Comparison of ENCODE assay signal across 15 mouse cellular contexts in the genomic region with DNA sequence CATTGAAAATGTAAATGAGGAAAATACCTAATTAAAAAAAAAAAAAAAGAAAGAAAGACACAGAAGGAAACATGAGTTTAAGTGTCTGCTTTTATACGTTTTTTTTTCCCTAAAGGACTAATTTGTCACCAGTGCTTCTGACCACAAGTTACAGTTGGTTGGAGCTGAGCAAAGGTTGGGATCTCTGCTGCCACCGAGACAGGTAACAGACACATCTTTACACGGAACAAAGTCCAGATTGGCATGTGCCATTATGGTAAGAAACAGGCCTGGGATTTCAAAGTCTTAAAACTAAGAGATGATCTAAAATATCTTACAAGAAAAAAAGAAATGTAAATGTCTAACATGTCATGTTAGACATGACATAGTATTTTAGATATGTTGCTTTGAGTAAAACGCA.
"Had no signal": no experiment of that assay in that cellular context is flagged by ENCODE, and none has a peak within 500 bp of the region (broad histone marks: within the 10 kb centered on the region; RNA-seq: fewer than 3 reads in every experiment).

No protein-coding gene starts in this region.

- H3K9ac ChIP-seq: hindbrain, embryonic 14.5 days; limb, embryonic 12.5 days; liver, embryonic 15.5 days; neural tube, embryonic 13.5 days; stomach, embryonic 15.5 days had no signal

- H3K9me3 ChIP-seq: limb, embryonic 12.5 days; liver, embryonic 15.5 days; midbrain, embryonic 10.5 days; neural tube, embryonic 13.5 days; stomach, embryonic 15.5 days had no signal

- H3K4me3 ChIP-seq: layer of hippocampus, adult 2 months; limb, embryonic 12.5 days; liver, embryonic 15.5 days; midbrain, embryonic 10.5 days; neural tube, embryonic 13.5 days; stomach, embryonic 15.5 days had no signal

- H3K27me3 ChIP-seq: limb, embryonic 12.5 days; liver, embryonic 15.5 days; neural tube, embryonic 13.5 days; stomach, embryonic 15.5 days had no signal

- H3K27ac ChIP-seq: hindbrain, embryonic 14.5 days; layer of hippocampus, adult 2 months; limb, embryonic 12.5 days; liver, embryonic 15.5 days; midbrain, embryonic 10.5 days; neural tube, embryonic 13.5 days had no signal

- H3K4me2 ChIP-seq: hindbrain, embryonic 14.5 days; limb, embryonic 12.5 days; liver, embryonic 15.5 days; neural tube, embryonic 13.5 days; stomach, embryonic 15.5 days had no signal

- H3K36me3 ChIP-seq: stomach, embryonic 15.5 days had no signal

- ATAC-seq: midbrain, embryonic 16.5 days had no signal

- DNase-seq: liver; lung, adult 2 months; lung, postnatal 10 days; lung, postnatal 4 days; retina, postnatal 1 day; right cerebral cortex, postnatal 4 days; thymus, postnatal 36 days had no signal
